Mouse (Mus musculus): Measurements from ENCODE around the gene Kcnc4. TPM values are rescaled to one million over a fixed set of nuclear protein-coding genes. Genes with fewer than 3 reads are reported as not detected.

Gene Kcnc4
- polyA plus RNA-seq, 2 experiments = 0.36 to 1.4 TPM

DNA sequence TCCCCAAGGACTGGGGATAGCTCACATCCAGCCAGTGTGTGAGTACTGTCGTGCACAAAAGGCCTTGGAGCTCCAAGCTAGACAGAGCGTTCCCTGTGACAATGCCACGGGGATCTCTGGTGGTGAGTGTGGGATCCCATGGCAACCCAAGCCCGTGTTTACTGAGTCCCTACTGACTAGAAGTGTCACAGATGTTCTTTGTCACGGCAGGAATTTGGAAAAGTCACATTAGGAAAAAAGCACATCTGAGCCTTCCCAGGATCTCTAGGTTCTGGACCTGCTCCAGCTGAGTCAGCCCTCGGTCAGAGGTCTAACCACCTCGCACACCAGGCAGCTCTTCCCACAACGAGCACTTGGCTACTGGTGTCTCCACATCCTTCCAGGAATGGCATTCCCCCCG lies 25.7 kb downstream of the Kcnc4 start:
- no peak overlapping the region for H3K4me2 ChIP-seq (replicated peaks; ENCODE audit: low read depth, low read length, severe bottlenecking)
- ATAC-seq (ENCODE audit: low FRiP score, low read depth) (no peak), DNase-seq (ENCODE audit: low spot score) (peak; percentile 15)
- H3K9me3 ChIP-seq (ENCODE audit: control insufficient read depth, low read length) = no peaks in the 10 kb centered on the region
- H3K4me3 ChIP-seq (replicated peaks; ENCODE audit: low read length) = no peak overlapping the region
- H3K36me3 ChIP-seq (ENCODE audit: control insufficient read depth, insufficient read depth, low read length) = no peaks in the 10 kb centered on the region
- H3K27me3 ChIP-seq (ENCODE audit: control insufficient read depth, insufficient read depth, low read length) = no peaks in the 10 kb centered on the region
- no peak for TF ChIP-seq POLR2A (IDR thresholded peaks at IDR 0.05; ENCODE audit: borderline replicate concordance, extremely low read depth, insufficient read depth, insufficient read length)
- no peak overlapping the region for H3K9ac ChIP-seq (ENCODE audit: low read depth, low read length, severe bottlenecking)
- H3K4me1 ChIP-seq (ENCODE audit: control insufficient read depth, insufficient read depth, low read length) = peaks cover 6% of the 10 kb centered on the region; the same call in 1 of the 2 replicates
- no peak overlapping the region for H3K27ac ChIP-seq (replicated peaks; ENCODE audit: low read depth, low read length)
- WGBS = 56% methylated on average over 9 of the region's 9 CpGs

GRCm38 (mm10) chr3:107431268-107431667 lies 28.1 kb downstream of the Kcnc4 start:
- no peak overlapping the region for H3K4me2 ChIP-seq (replicated peaks; ENCODE audit: low read depth, low read length, severe bottlenecking)
- no peaks in the 10 kb centered on the region for H3K9me3 ChIP-seq (ENCODE audit: control insufficient read depth, low read length)
- DNase-seq (ENCODE audit: low spot score) = peak; percentile 64
- H3K27ac ChIP-seq (replicated peaks; ENCODE audit: low read depth, low read length) = no peak overlapping the region
- peaks cover 6% of the 10 kb centered on the region; the same call in 1 of the 2 replicates for H3K4me1 ChIP-seq (ENCODE audit: control insufficient read depth, insufficient read depth, low read length)
- H3K36me3 ChIP-seq (ENCODE audit: control insufficient read depth, insufficient read depth, low read length) = no peaks in the 10 kb centered on the region
- no peaks in the 10 kb centered on the region for H3K27me3 ChIP-seq (ENCODE audit: control insufficient read depth, insufficient read depth, low read length)
- H3K9ac ChIP-seq (ENCODE audit: low read depth, low read length, severe bottlenecking) = no peak overlapping the region
- H3K4me3 ChIP-seq (replicated peaks; ENCODE audit: low read length) = no peak overlapping the region
- ATAC-seq (ENCODE audit: low FRiP score, low read depth) = peak; percentile 62; the same call in 1 of the 2 replicates
- no peak for TF ChIP-seq POLR2A (IDR thresholded peaks at IDR 0.05; ENCODE audit: borderline replicate concordance, extremely low read depth, insufficient read depth, insufficient read length)
- WGBS = 4% methylated on average over 1 of the region's 1 CpGs

DNA sequence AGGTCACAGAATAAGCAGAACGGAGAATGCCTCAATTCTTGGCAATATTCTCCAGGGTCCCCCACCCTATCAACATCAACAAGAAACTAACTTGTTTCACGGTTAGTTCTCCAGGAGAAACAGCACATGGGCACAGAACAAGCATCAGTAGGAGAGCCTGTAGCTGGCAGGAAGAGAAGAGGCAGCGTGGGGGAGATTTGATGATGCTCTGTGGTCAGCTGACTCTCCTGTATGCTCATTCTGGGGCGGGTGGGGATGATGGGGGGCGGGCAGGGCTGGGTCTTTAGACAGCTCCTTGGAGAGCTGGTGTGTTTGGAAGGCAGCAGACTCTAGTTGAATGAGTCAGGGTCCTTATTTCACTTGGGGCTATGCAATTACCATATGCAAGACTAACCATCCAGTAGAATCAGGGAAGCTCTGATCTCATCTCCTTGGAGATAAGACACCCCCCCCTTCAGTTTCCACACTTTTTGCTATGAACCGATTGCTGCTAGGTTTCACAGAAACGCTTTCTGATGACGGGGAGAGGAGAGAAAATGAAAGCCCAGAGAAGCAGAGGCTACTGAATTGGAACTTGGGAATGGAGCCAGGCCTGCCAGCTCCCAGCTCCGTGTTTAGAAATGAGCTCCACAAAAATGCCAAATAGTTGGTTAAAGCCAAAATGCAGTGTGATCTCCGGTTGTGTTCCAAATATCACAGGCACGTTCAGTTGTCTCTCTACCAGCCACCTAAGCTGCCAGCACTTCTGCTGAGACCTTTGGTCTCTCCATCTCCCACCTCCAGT lies 34.9 kb downstream of the Kcnc4 start:
- no peak overlapping the region for H3K4me3 ChIP-seq (replicated peaks; ENCODE audit: low read length)
- ATAC-seq (ENCODE audit: low FRiP score, low read depth) (no peak), DNase-seq (ENCODE audit: low spot score) (no peak)
- H3K4me1 ChIP-seq (ENCODE audit: control insufficient read depth, insufficient read depth, low read length) = no peaks in the 10 kb centered on the region
- H3K27me3 ChIP-seq (ENCODE audit: control insufficient read depth, insufficient read depth, low read length) = no peaks in the 10 kb centered on the region
- no peak for TF ChIP-seq POLR2A (IDR thresholded peaks at IDR 0.05; ENCODE audit: borderline replicate concordance, extremely low read depth, insufficient read depth, insufficient read length)
- no peak overlapping the region for H3K4me2 ChIP-seq (replicated peaks; ENCODE audit: low read depth, low read length, severe bottlenecking)
- H3K27ac ChIP-seq (replicated peaks; ENCODE audit: low read depth, low read length) = no peak overlapping the region
- no peaks in the 10 kb centered on the region for H3K36me3 ChIP-seq (ENCODE audit: control insufficient read depth, insufficient read depth, low read length)
- 72% methylated on average over 11 of the region's 11 CpGs for WGBS
- no peaks in the 10 kb centered on the region for H3K9me3 ChIP-seq (ENCODE audit: control insufficient read depth, low read length)
- no peak overlapping the region for H3K9ac ChIP-seq (ENCODE audit: low read depth, low read length, severe bottlenecking)

DNA sequence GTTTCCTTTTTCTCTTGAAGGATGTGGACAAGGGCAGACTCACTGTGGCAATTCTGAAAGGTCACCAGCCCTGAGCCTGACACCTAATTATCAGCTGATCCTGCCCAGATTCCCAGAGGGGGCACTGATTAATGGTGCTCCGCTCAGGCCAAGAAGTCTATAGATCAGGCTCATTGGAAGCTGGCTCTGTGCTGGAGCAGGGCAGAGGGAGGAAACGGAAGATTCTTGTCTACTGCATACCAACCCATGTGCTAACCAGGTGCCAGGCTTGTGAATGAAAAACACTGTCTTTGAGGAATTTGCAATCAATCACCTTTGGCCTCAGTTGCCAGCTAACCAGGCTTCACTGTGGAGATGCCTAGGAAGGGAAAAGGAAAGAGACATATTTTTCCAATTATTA lies 39.2 kb downstream of the Kcnc4 start:
- Histone ChIP-seq H3K4me1 (ENCODE audit: control insufficient read depth, insufficient read depth, low read length) (no peaks in the 10 kb centered on the region), H3K27me3 (ENCODE audit: control insufficient read depth, insufficient read depth, low read length) (no peaks in the 10 kb centered on the region), H3K36me3 (ENCODE audit: control insufficient read depth, insufficient read depth, low read length) (no peaks in the 10 kb centered on the region), H3K9ac (ENCODE audit: low read depth, low read length, severe bottlenecking) (no peak overlapping the region), H3K4me2 (replicated peaks; ENCODE audit: low read depth, low read length, severe bottlenecking) (no peak overlapping the region), H3K9me3 (ENCODE audit: control insufficient read depth, low read length) (no peaks in the 10 kb centered on the region), H3K27ac (replicated peaks; ENCODE audit: low read depth, low read length) (no peak overlapping the region), H3K4me3 (replicated peaks; ENCODE audit: low read length) (no peak overlapping the region)
- ATAC-seq (ENCODE audit: low FRiP score, low read depth) (no peak), DNase-seq (ENCODE audit: low spot score) (no peak)
- no peak for TF ChIP-seq POLR2A (IDR thresholded peaks at IDR 0.05; ENCODE audit: borderline replicate concordance, extremely low read depth, insufficient read depth, insufficient read length)
- WGBS = 27% methylated on average over 2 of the region's 2 CpGs

GRCm38 (mm10) chr3:107417287-107417644 lies 42.1 kb downstream of the Kcnc4 start:
- no peak overlapping the region for H3K4me2 ChIP-seq (replicated peaks; ENCODE audit: low read depth, low read length, severe bottlenecking)
- H3K36me3 ChIP-seq (ENCODE audit: control insufficient read depth, insufficient read depth, low read length) = no peaks in the 10 kb centered on the region
- no peaks in the 10 kb centered on the region for H3K4me1 ChIP-seq (ENCODE audit: control insufficient read depth, insufficient read depth, low read length)
- DNase-seq (ENCODE audit: low spot score) (no peak), ATAC-seq (ENCODE audit: low FRiP score, low read depth) (no peak)
- H3K27me3 ChIP-seq (ENCODE audit: control insufficient read depth, insufficient read depth, low read length) = no peaks in the 10 kb centered on the region
- H3K27ac ChIP-seq (replicated peaks; ENCODE audit: low read depth, low read length) = no peak overlapping the region
- no peak for TF ChIP-seq POLR2A (IDR thresholded peaks at IDR 0.05; ENCODE audit: borderline replicate concordance, extremely low read depth, insufficient read depth, insufficient read length)
- H3K4me3 ChIP-seq (replicated peaks; ENCODE audit: low read length) = no peak overlapping the region
- 84% methylated on average over 3 of the region's 3 CpGs for WGBS
- no peak overlapping the region for H3K9ac ChIP-seq (ENCODE audit: low read depth, low read length, severe bottlenecking)
- no peaks in the 10 kb centered on the region for H3K9me3 ChIP-seq (ENCODE audit: control insufficient read depth, low read length)
